In genomic region chr12:100166177-100166576, GRCm38 (mm10) we compare ENCODE assay signal across 8 mouse cellular contexts. TPM values are rescaled to one million over a fixed set of nuclear protein-coding genes. Genes with fewer than 3 reads are reported as not detected.
DNase-seq lines count a peak whose midpoint lies in the region; ATAC-seq and TF ChIP-seq lines count a peak whose summit lies in the region.

No protein-coding gene starts in this region.

- H3K9me3 ChIP-seq in stomach, postnatal 0 days (ENCODE audit: control insufficient read depth, low read length): no peaks in the 10 kb centered on the region

- TF ChIP-seq CTCF in stomach, postnatal 0 days (IDR thresholded peaks at IDR 0.05; ENCODE audit: low read depth): peak; percentile 78

- H3K4me1 ChIP-seq in stomach, postnatal 0 days (replicated peaks; ENCODE audit: control insufficient read depth, insufficient read depth): no peaks in the 10 kb centered on the region

- H3K4me3 ChIP-seq in stomach, postnatal 0 days (ENCODE audit: low read depth, low read length): no peak overlapping the region

- no peaks in the 10 kb centered on the region for H3K27me3 ChIP-seq in stomach, postnatal 0 days (ENCODE audit: control insufficient read depth, insufficient read depth, low read length)

- no peak overlapping the region for H3K9ac ChIP-seq in stomach, postnatal 0 days (ENCODE audit: low read length)

- peak; percentile 94 for ATAC-seq in frontal cortex, adult (ENCODE audit: low TSS enrichment)
- peak; percentile 54 for ATAC-seq in stomach, postnatal 0 days (ENCODE audit: low FRiP score, low TSS enrichment)

- peak; percentile 31 for DNase-seq in ovary, postnatal 14 days (ENCODE audit: low spot score)
- no peak for DNase-seq in ovary, postnatal 10 days (ENCODE audit: low spot score)
- peak; percentile 35 for DNase-seq in c-Kit-positive CD71-negative TER-119-negative erythroid progenitor cells, embryonic 14.5 days (ENCODE audit: low read depth)
- peak; percentile 52 to 61 for DNase-seq in layer of hippocampus, adult 8-10 months (ENCODE audit: low spot score in 2 of 2)
- peak; percentile 59 for DNase-seq in mesoderm, embryonic 11.5 days (ENCODE audit: low read depth, low spot score)
- peak; percentile 50 for DNase-seq in stomach, postnatal 0 days (ENCODE audit: low spot score)
- no peak for DNase-seq in adrenal gland, postnatal 4 days (ENCODE audit: low spot score in 2 of 2)

- no peak overlapping the region for H3K4me2 ChIP-seq in stomach, postnatal 0 days (replicated peaks; ENCODE audit: low read depth)

- TF ChIP-seq EP300 in stomach, postnatal 0 days (optimal IDR thresholded peaks at IDR 0.05): no peak

- no peak overlapping the region for H3K27ac ChIP-seq in stomach, postnatal 0 days (replicated peaks)

- WGBS in stomach, postnatal 0 days: 23% methylated on average over 3 of the region's 3 CpGs

- H3K36me3 ChIP-seq in stomach, postnatal 0 days (ENCODE audit: control insufficient read depth, insufficient read depth, low read length): no peaks in the 10 kb centered on the region

RNA-seq across cellular contexts. Expression of gene Nrde2, which starts 6.7 kb away (rescaled TPM):
- 10 to 100 TPM; 16.5 to 21.9 (median 18.1) TPM for total RNA-seq in layer of hippocampus, adult 8-10 months (2022)
- polyA plus RNA-seq in stomach, postnatal 0 days (2015; fragmentation: Nextera tagmentation; extraction: Ambion mirVana): 5.9 and 6.9 TPM in 2 replicates
- total RNA-seq in adrenal gland, postnatal 4 days (2021): 10 to 100 TPM; 30.7 to 32.5 TPM

RNA-seq across cellular contexts. Expression of gene Calm1, which starts 33.1 kb away (rescaled TPM):
- 1,000 to 10,000 TPM; 1,770 to 1,934 (median 1,827) TPM for total RNA-seq in layer of hippocampus, adult 8-10 months (2022)
- 1,956 and 2,116 TPM in 2 replicates for polyA plus RNA-seq in stomach, postnatal 0 days (2015; fragmentation: Nextera tagmentation; extraction: Ambion mirVana)
- total RNA-seq in adrenal gland, postnatal 4 days (2021): 100 to 1,000 TPM; 373 to 429 TPM

RNA-seq across cellular contexts. Expression of gene Psmc1, which starts 56.2 kb away (rescaled TPM):
- 100 to 1,000 TPM; 166 to 190 (median 181) TPM for total RNA-seq in layer of hippocampus, adult 8-10 months (2022)
- polyA plus RNA-seq in stomach, postnatal 0 days (2015; fragmentation: Nextera tagmentation; extraction: Ambion mirVana): 176 and 186 TPM in 2 replicates
- total RNA-seq in adrenal gland, postnatal 4 days (2021): 100 to 1,000 TPM; 216 to 227 TPM

Comparison
In these comparisons a context has a peak if more than half of its experiments do, and no peak if none do; other contexts are left out.
1. DNase-seq: peak in ovary, postnatal 14 days (single experiment), c-Kit-positive CD71-negative TER-119-negative erythroid progenitor cells, embryonic 14.5 days (single experiment), layer of hippocampus, adult 8-10 months (2 of 2), mesoderm, embryonic 11.5 days (single experiment) and stomach, postnatal 0 days (single experiment); none in ovary, postnatal 10 days (single experiment) and adrenal gland, postnatal 4 days (0 of 2).
2. RNA of gene Calm1, which starts 33.1 kb away (total RNA-seq): 1,770 to 1,934 TPM in layer of hippocampus, adult 8-10 months; 373 to 429 TPM in adrenal gland, postnatal 4 days; every median in the first group is over 4 times any median in the second.